Mouse (Mus musculus) NIH3T3 (cell line): ENCODE data around the gene Hspb3.

Experiments
- DNase-seq: peaks from one replicate; pipeline ENCODE4 v3.0.0-alpha.2; 2012; ENCODE audit warnings: low read depth

The Hspb3 gene

DNA sequence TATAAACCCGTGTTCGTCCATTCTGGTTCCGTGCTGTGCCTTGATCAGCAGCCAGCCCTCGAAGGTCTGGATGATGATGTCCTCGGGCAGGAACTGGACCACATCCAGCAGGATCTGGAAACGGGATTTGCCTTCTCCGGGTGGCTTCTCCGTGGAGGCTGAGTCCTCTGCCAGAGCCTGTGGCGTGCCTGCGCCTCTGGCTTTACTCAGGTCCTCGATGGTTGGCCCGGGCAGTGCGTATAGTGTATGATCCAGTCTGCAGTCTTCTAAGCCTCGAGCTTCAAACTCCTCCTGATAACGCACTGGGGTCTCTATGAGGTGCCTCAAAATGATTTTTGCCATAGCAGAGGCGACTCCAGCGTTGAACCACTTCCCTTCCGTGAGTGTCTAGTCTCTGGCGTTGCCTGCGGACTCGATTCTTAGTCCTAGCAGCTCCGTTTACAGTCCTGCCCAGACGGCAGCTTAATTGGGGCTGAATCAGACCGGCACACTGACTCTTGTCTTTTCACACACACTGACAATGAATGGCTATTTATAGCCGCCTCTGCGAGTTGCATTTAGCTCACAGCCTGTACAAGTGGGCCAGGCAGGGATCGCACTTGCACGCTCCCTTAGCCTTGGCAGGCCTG is at the start of gene Hspb3:
Gene Hspb3, minus strand, starts transcription at position 526 of the 629 bp plus-strand sequence.
- DNase-seq = no peak

DNA sequence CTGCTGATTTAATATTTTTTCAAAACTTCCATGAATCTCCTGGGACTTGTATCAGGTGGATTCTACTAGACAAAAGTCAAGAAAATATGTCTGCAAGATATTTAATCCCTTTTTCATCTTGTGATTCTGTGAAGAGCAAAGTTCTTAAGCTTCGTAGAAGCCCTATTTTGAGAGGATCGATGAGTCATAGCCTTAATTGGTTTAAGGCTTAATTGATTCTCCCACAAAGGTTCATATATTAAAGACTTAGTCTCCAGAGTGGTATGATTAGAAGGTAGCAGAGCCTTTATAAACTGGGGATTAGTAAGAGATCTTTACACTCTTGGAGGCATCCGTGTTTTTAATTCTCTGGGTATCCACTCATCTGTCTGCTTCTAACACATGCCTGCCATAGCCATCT is 49.7 kb upstream of the Hspb3 start:
- DNase-seq = no peak

- DNase-seq = no peak
Observed at GRCm38 (mm10) chr13:113706183-113706582, 42.7 kb upstream of the Hspb3 start.

- no peak for DNase-seq
Observed at GRCm38 (mm10) chr13:113701185-113701584, 37.7 kb upstream of the Hspb3 start.

- no peak for DNase-seq
Observed at GRCm38 (mm10) chr13:113699928-113700327, 36.5 kb upstream of the Hspb3 start.

DNA sequence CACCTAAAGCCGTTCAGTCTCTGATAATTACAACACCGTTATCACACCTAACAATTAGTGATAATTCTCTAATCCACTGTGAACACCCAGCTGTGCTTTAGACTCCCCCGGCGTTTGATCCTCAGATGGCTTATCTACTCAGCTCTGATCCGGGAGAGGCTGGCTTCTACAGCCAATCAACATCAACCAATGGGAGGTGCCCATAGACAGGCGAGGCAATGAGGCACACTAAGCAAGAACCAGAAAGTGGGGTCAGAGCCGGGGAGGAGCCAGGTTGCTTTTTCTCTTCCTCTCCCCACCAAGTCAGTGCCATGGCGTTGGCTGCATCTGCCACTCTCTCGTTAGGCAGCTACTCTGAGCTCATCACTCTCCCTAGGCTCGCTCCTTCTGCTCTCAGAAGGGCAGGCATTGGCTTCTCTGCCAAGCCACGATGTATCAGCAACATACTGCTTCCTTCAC is 36.0 kb upstream of the Hspb3 start:
- DNase-seq = no peak

- peak; percentile 8 for DNase-seq
Observed at GRCm38 (mm10) chr13:113696838-113697321, 33.4 kb upstream of the Hspb3 start.

GRCm38 (mm10) chr13:113693383-113693782 is 29.9 kb upstream of the Hspb3 start:
- DNase-seq = peak; percentile 65

DNA sequence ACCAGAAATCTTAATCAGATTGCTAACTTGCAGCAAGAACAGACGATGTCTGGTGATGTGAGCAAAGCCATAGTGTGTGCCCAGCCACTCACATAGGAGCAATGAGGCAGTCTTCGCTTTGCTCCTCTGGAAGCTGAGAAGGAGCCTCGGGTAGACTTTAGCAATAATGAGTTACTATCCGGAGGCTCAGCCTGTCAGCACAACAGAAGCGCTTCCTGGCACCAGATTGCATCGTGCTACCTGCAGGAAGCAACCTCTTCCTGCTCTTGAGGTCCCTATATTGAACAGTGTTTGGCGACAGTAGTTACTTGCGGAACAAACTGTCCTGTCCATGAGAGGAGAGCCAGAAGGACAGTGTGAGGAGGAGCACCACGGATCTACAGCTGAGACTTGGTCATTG is 28.2 kb upstream of the Hspb3 start:
- no peak for DNase-seq

DNA sequence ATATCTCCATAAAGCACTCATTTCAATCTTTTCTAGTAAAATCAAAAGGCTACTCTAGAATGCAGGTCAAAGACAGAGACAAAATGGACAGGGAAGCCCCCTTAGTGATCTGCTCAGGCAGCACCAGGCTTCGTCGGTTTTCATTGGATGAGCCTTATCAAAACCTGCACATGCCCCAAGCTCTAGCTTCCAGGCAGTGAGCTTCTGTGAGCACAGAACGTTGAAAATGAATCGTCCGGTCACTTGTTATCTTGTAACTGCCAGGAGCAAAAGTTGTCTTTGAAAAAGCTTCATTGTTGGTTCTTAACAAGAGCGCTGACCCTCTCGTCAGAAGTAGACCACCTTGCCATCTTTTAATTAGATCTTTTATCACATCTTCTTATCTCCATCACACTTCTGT is 26.4 kb upstream of the Hspb3 start:
- DNase-seq = no peak

- peak; percentile 68 for DNase-seq
Observed at GRCm38 (mm10) chr13:113686691-113687121, 23.2 kb upstream of the Hspb3 start.

DNA sequence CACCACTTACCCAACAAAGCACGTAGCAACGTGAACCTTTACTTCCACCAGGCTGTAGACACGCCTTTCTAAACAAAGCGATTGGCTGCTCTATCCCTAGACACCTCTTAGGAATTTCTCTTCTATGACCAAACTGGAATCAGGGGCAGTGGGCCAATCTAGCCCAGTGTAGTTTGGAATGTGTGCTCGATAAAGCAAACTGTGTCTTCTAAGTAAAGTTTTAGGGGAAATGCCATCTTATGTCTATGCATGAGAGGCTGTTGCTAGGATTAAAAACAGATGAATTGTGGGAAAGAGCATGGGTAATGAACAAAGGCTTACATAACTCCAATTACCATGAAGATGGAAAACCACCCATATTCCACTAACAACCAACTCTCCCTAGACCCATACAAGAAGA is 19.3 kb upstream of the Hspb3 start:
- DNase-seq = no peak

GRCm38 (mm10) chr13:113680646-113681045 is 17.2 kb upstream of the Hspb3 start:
- DNase-seq = no peak

DNA sequence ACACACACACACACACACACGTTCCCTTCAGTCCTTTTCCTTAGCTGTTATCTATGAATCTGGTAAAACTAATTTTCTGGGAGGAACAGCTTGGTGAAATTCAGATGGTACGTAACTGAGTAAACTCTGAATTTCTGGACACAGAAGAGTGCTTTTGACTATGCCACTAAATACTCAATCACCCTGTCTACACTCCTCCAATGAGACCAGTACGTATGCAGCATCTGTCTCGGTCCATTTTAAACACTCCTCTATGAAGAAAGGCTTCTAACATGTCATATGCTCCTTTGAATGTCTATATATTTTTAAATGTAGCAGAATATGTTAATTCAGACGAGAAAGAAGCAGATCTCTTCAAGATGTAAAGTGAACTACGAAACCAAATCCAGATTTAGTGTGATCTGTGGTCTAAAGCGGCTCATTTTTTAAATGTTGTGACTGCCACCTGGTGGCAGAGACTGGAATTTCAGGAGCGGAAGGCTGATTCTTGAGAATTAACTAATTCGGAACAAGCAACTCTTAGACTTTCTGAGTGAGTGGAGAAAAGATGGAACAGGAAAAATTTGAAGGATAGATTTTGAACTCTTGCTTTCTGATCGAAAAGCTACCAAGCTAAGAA is 6.1 kb upstream of the Hspb3 start:
- peak; percentile 78 for DNase-seq

DNA sequence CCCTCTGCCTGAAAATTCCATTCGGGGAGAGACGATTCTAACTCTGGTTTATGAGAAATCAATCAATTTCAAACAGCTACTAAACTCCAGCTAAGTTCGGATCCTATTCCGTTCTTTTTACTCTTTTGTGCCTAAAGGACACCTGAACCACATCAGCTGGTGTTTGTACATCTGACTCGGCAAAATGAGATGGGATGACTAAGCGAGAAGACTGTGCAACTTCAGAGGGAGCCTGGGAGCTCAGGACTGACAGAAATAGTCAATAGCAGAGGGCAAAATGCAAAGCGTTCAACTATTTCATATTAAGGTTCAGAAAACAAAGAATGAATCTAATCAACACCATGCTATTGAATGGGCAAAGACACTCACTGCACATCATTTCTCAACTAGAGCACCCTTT is 407 bp upstream of the Hspb3 start:
- DNase-seq = no peak

DNA sequence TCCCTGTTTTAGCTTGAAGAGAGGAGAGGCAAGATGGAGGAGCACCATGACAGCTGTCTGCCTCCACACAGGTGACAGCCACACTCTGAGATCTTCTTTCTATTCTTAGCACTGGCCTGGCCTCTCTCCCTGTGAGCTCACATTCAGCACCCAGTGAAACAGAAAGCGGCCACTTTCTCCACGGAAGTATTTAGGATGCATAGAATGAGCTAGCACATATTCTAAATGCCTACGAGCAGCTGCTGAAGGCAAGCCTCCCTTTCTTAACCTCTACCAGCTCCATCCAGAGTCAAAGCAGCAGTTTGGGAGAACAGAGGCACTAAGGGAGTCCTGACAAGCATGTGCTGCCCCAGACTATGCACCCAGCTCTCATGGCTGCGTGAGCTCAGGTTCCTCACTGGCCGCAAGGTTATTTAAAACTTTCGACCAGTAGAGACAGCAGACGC is 1.6 kb downstream of the Hspb3 start:
- peak; percentile 7 for DNase-seq

GRCm38 (mm10) chr13:113660576-113661310 is 2.7 kb downstream of the Hspb3 start:
- no peak for DNase-seq

DNA sequence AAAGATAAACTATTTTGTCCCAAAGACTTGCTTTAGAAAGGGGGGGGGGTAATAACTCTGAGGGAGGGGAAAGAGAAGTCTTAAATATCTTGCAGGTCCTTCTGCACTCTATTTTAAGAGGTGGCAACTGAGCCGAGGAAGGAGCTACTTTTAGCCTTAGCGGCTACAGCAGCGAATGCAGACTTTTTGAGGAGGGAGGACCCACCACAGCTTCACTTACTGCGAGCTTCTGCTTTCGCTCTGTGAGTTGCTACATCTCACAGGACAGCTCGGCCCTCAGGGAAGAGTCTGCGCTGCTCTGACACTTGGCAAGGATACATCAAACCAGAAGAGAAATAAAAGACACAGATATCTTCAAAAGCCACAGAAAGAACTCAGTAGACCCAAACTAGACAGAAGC is 6.3 kb downstream of the Hspb3 start:
- DNase-seq = no peak

- DNase-seq = no peak
Observed at GRCm38 (mm10) chr13:113656639-113657038, 6.8 kb downstream of the Hspb3 start.

GRCm38 (mm10) chr13:113655511-113655910 is 8.0 kb downstream of the Hspb3 start:
- no peak for DNase-seq

DNA sequence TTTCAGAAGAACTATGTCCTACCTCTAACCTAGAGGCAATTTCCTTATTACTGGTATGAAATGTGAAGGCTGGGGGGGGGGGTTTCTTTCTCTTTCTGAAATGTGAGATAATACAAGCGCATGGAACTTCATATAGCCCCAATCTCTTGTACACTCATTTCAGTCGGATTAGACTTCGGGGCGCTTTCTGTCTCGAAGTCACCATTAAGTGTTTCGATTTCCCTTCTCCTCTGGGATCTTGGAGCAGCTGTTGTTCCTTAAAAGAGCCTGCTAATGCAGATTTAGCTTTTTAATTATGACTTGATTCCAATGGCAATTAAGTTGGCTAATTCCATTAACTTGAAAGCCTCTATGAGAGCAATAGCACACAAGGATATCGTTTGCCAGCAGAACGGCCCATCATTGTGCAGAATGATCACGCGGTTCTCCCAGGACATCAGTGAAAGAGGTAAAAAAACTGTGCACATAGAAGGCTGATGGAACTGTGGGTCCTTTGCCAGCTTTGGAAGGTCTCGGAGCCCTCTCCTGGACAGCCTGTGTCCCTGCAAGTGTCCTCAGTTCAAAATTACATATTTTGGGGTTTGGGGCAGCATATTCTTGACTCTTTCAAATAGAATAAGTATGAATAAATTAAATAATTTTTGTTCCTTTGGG is 22.4 kb downstream of the Hspb3 start:
- DNase-seq = peak; percentile 30

DNA sequence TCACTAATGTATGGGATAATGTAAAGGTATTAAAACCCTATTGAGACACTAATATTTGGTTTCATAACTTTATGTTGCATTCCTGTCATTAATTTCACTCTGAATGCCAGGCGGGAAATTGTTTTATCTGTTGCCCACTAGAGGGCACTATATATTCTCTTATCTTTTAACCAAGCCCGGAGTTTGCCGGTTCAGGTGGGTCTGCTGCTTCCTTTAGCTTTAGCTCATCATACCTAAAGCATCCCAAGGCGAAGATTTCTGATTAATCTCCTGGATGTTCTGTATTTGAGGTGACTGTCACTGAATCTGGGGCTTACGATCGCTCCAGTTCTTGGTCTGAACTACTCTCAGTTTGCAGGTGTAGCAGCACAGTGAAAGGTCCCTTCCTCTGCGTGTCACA is 24.6 kb downstream of the Hspb3 start:
- DNase-seq = peak; percentile 40
